Mouse (Mus musculus) gastrocnemius, adult 2 months (tissue): ENCODE results near the gene Rab25. TPM values are rescaled to one million over a fixed set of nuclear protein-coding genes. Genes with fewer than 3 reads are reported as not detected.
A peak's percentile ranks its signal among the peaks of the same experiment; 100 is the strongest.

Experiments used
- DNase-seq: peaks from one replicate; pipeline ENCODE4 v3.0.0; 2022
- H3K27ac ChIP-seq: fragments of 200-600 bp; 2 replicates; pipeline ENCODE4 v1.8.1; 2022; ENCODE audit warnings: mild to moderate bottlenecking
- H3K4me3 ChIP-seq: fragments of 200-600 bp; 2 replicates; pipeline ENCODE4 v1.8.1; 2022; ENCODE audit warnings: mild to moderate bottlenecking, moderate library complexity
- CTCF ChIP-seq: fragments of 200-600 bp; IDR thresholded peaks from 2 replicates; pipeline ENCODE4 v1.8.1; 2022; ENCODE audit warnings: antibody characterized with exemption, mild to moderate bottlenecking, moderate library complexity
- intact Hi-C: fragments of 180-260 bp; cut with DNase I; formaldehyde crosslinking; loops from one replicate; pipeline ENCODE4 v1.15.1; 2025
- total RNA-seq, 2 experiments: library from RNA; stranded (reverse); gene quantifications; 2 replicates each; pipeline ENCODE4 v1.2.3; 2021

Gene Rab25
- total RNA-seq, 2 experiments from 2014 or later: not detected

- DNase-seq: peak; percentile 31
- intact Hi-C loops: no loop called here
- H3K4me3 ChIP-seq: no peak overlapping the region
- no peak for TF ChIP-seq CTCF
- peak overlapping the region; percentile 83 for H3K27ac ChIP-seq
Measured at GRCm38 (mm10) chr3:88512141-88512895, 35.8 kb downstream of the Rab25 start.

GRCm38 (mm10) chr3:88511559-88511958 is 36.5 kb downstream of the Rab25 start:
- no peak for DNase-seq
- TF ChIP-seq CTCF: no peak
- Histone ChIP-seq H3K4me3 (no peak overlapping the region), H3K27ac (peak overlapping the region; percentile 83)
- intact Hi-C loops: no loop called here

GRCm38 (mm10) chr3:88510421-88511289 is 37.4 kb downstream of the Rab25 start:
- Histone ChIP-seq H3K27ac (peak overlapping the region; percentile 93), H3K4me3 (peak overlapping the region; percentile 75)
- DNase-seq: no peak
- TF ChIP-seq CTCF: no peak
- intact Hi-C loops: no loop called here

- peak within 1 kb of the TSS; percentile 75 for H3K4me3 ChIP-seq
- peak; percentile 96 for DNase-seq
- intact Hi-C loops: no loop called here
- TF ChIP-seq CTCF: peak; percentile 51
- peak within 1 kb of the TSS; percentile 93 for H3K27ac ChIP-seq
Measured at GRCm38 (mm10) chr3:88509692-88510420, 38.2 kb downstream of the Rab25 start, which contains the start of gene Lmna. Gene Lmna, minus strand, starts transcription at chr3:88509956.

GRCm38 (mm10) chr3:88509250-88509649 is 38.9 kb downstream of the Rab25 start:
- peak overlapping the region; percentile 93 for H3K27ac ChIP-seq
- intact Hi-C loops: no loop called here
- no peak for DNase-seq
- TF ChIP-seq CTCF: no peak
- peak overlapping the region; percentile 75 for H3K4me3 ChIP-seq

- TF ChIP-seq CTCF: no peak
- intact Hi-C loops: no loop called here
- DNase-seq: no peak
- H3K4me3 ChIP-seq: no peak overlapping the region
- H3K27ac ChIP-seq: 0 out of 2 replicates have a peak overlapping the region, but pooled peaks have one; percentile 9
Measured at GRCm38 (mm10) chr3:88505765-88506164, 42.3 kb downstream of the Rab25 start.

- intact Hi-C loops: no loop called here
- no peak for TF ChIP-seq CTCF
- no peak overlapping the region for H3K4me3 ChIP-seq
- no peak for DNase-seq
- H3K27ac ChIP-seq: peak overlapping the region; percentile 20
Measured at GRCm38 (mm10) chr3:88505081-88505480, 43.0 kb downstream of the Rab25 start.

- H3K27ac ChIP-seq: peak overlapping the region; percentile 98
- peak overlapping the region; percentile 86 for H3K4me3 ChIP-seq
- TF ChIP-seq CTCF: no peak
- DNase-seq: no peak
- intact Hi-C loops: loop anchor here (2.0 kb wide), 1 partner anchor 15 kb away; no protein-coding TSS in a partner anchor
Measured at GRCm38 (mm10) chr3:88503881-88504746, 44.0 kb downstream of the Rab25 start.

- Histone ChIP-seq H3K4me3 (peak overlapping the region; percentile 86), H3K27ac (peak overlapping the region; percentile 98)
- DNase-seq: peak; percentile 63
- no peak for TF ChIP-seq CTCF
- intact Hi-C loops: loop anchor here (2.0 kb wide), 1 partner anchor 15 kb away; no protein-coding TSS in a partner anchor
Measured at GRCm38 (mm10) chr3:88503505-88503863, 44.6 kb downstream of the Rab25 start.

GRCm38 (mm10) chr3:88502641-88503504 is 45.2 kb downstream of the Rab25 start:
- no peak for TF ChIP-seq CTCF
- Histone ChIP-seq H3K27ac (peak overlapping the region; percentile 98), H3K4me3 (peak overlapping the region; percentile 86)
- peak; percentile 97 for DNase-seq
- intact Hi-C loops: loop anchor here (2.0 kb wide), 1 partner anchor 14 kb away; no protein-coding TSS in a partner anchor
